Mouse (Mus musculus): ENCODE measurements around the gene Itgb4. TPM values are rescaled to one million over a fixed set of nuclear protein-coding genes. Genes with fewer than 3 reads are reported as not detected.

Gene Itgb4
- polyA plus RNA-seq (2015; fragmentation: Nextera tagmentation; extraction: Ambion mirVana): 1.8 and 2.1 TPM in 2 replicates

GRCm38 (mm10) chr11:115974309-115975082 lies at the start of gene Itgb4:
TSS of gene Itgb4 (plus strand) at chr11:115974709.
- Histone ChIP-seq H3K9me3 (ENCODE audit: control insufficient read depth, low read length) (no peaks in the 10 kb centered on the region), H3K9ac (ENCODE audit: low read depth, low read length) (peak within 1 kb of the TSS; percentile 52), H3K4me2 (ENCODE audit: low read length) (peak within 1 kb of the TSS; percentile 75), H3K27me3 (replicated peaks; ENCODE audit: control insufficient read depth, insufficient read depth, low read length) (peaks cover 29% of the 10 kb centered on the region), H3K4me3 (ENCODE audit: low read length) (peak within 1 kb of the TSS; percentile 48), H3K4me1 (ENCODE audit: control insufficient read depth, insufficient read depth, low read depth, low read length) (peaks cover 9% of the 10 kb centered on the region), H3K36me3 (ENCODE audit: control insufficient read depth, insufficient read depth, low read length) (no peaks in the 10 kb centered on the region), H3K27ac (ENCODE audit: low read depth, low read length) (peak within 1 kb of the TSS; percentile 44; the same call in 1 of the 2 replicates)
- peak; percentile 20; the same call in 1 of the 2 replicates for ATAC-seq
- 9% methylated on average over 56 of the region's 58 CpGs for WGBS

GRCm38 (mm10) chr11:115929031-115929430 lies 45.5 kb upstream of the Itgb4 start:
- Histone ChIP-seq H3K4me3 (ENCODE audit: low read length) (no peak overlapping the region), H3K4me2 (ENCODE audit: low read length) (no peak overlapping the region), H3K9ac (ENCODE audit: low read depth, low read length) (no peak overlapping the region), H3K27me3 (replicated peaks; ENCODE audit: control insufficient read depth, insufficient read depth, low read length) (no peaks in the 10 kb centered on the region), H3K27ac (ENCODE audit: low read depth, low read length) (no peak overlapping the region), H3K9me3 (ENCODE audit: control insufficient read depth, low read length) (no peaks in the 10 kb centered on the region), H3K36me3 (ENCODE audit: control insufficient read depth, insufficient read depth, low read length) (peaks cover 2% of the 10 kb centered on the region; the same call in 1 of the 2 replicates), H3K4me1 (ENCODE audit: control insufficient read depth, insufficient read depth, low read depth, low read length) (peaks cover 11% of the 10 kb centered on the region)
- ATAC-seq: no peak
- 92% methylated on average over 8 of the region's 8 CpGs for WGBS

GRCm38 (mm10) chr11:115929818-115930217 lies 44.7 kb upstream of the Itgb4 start:
- Histone ChIP-seq H3K36me3 (ENCODE audit: control insufficient read depth, insufficient read depth, low read length) (no peaks in the 10 kb centered on the region), H3K27me3 (replicated peaks; ENCODE audit: control insufficient read depth, insufficient read depth, low read length) (no peaks in the 10 kb centered on the region), H3K4me3 (ENCODE audit: low read length) (no peak overlapping the region), H3K4me1 (ENCODE audit: control insufficient read depth, insufficient read depth, low read depth, low read length) (peaks cover 18% of the 10 kb centered on the region), H3K27ac (ENCODE audit: low read depth, low read length) (no peak overlapping the region), H3K9ac (ENCODE audit: low read depth, low read length) (no peak overlapping the region), H3K4me2 (ENCODE audit: low read length) (no peak overlapping the region), H3K9me3 (ENCODE audit: control insufficient read depth, low read length) (no peaks in the 10 kb centered on the region)
- no peak for ATAC-seq
- WGBS: 76% methylated on average over 3 of the region's 3 CpGs

GRCm38 (mm10) chr11:115931235-115931634 lies 43.3 kb upstream of the Itgb4 start:
- Histone ChIP-seq H3K9me3 (ENCODE audit: control insufficient read depth, low read length) (no peaks in the 10 kb centered on the region), H3K4me3 (ENCODE audit: low read length) (no peak overlapping the region), H3K36me3 (ENCODE audit: control insufficient read depth, insufficient read depth, low read length) (no peaks in the 10 kb centered on the region), H3K9ac (ENCODE audit: low read depth, low read length) (no peak overlapping the region), H3K27ac (ENCODE audit: low read depth, low read length) (no peak overlapping the region), H3K4me2 (ENCODE audit: low read length) (no peak overlapping the region), H3K4me1 (ENCODE audit: control insufficient read depth, insufficient read depth, low read depth, low read length) (peaks cover 25% of the 10 kb centered on the region), H3K27me3 (replicated peaks; ENCODE audit: control insufficient read depth, insufficient read depth, low read length) (no peaks in the 10 kb centered on the region)
- ATAC-seq: no peak
- WGBS: 81% methylated on average over 3 of the region's 3 CpGs

- Histone ChIP-seq H3K4me1 (ENCODE audit: control insufficient read depth, insufficient read depth, low read depth, low read length) (peaks cover 25% of the 10 kb centered on the region), H3K36me3 (ENCODE audit: control insufficient read depth, insufficient read depth, low read length) (peaks cover 3% of the 10 kb centered on the region), H3K4me3 (ENCODE audit: low read length) (peak within 1 kb of the TSS; percentile 97), H3K27me3 (replicated peaks; ENCODE audit: control insufficient read depth, insufficient read depth, low read length) (no peaks in the 10 kb centered on the region), H3K4me2 (ENCODE audit: low read length) (peak within 1 kb of the TSS; percentile 94), H3K9me3 (ENCODE audit: control insufficient read depth, low read length) (no peaks in the 10 kb centered on the region), H3K27ac (ENCODE audit: low read depth, low read length) (peak within 1 kb of the TSS; percentile 67; the same call in 1 of the 2 replicates), H3K9ac (ENCODE audit: low read depth, low read length) (peak within 1 kb of the TSS; percentile 88)
- peak; percentile 100 for ATAC-seq
- WGBS: under 1% methylated on average over 28 of the region's 28 CpGs
Observed at GRCm38 (mm10) chr11:115933108-115933746, 41.3 kb upstream of the Itgb4 start, which contains the start of the genes Sap30bp and Recql5. TSS of gene Sap30bp (plus strand) at chr11:115933282. TSS of gene Recql5 (minus strand) at chr11:115933477.

- H3K4me1 ChIP-seq (ENCODE audit: control insufficient read depth, insufficient read depth, low read depth, low read length): peaks cover 25% of the 10 kb centered on the region
- no peaks in the 10 kb centered on the region for H3K27me3 ChIP-seq (replicated peaks; ENCODE audit: control insufficient read depth, insufficient read depth, low read length)
- peak overlapping the region; percentile 67; the same call in 1 of the 2 replicates for H3K27ac ChIP-seq (ENCODE audit: low read depth, low read length)
- under 1% methylated on average over 16 of the region's 16 CpGs for WGBS
- peak overlapping the region; percentile 97 for H3K4me3 ChIP-seq (ENCODE audit: low read length)
- peak; percentile 77 for ATAC-seq
- H3K9me3 ChIP-seq (ENCODE audit: control insufficient read depth, low read length): no peaks in the 10 kb centered on the region
- H3K4me2 ChIP-seq (ENCODE audit: low read length): peak overlapping the region; percentile 94
- peak overlapping the region; percentile 88 for H3K9ac ChIP-seq (ENCODE audit: low read depth, low read length)
- peaks cover 4% of the 10 kb centered on the region for H3K36me3 ChIP-seq (ENCODE audit: control insufficient read depth, insufficient read depth, low read length)
Observed at GRCm38 (mm10) chr11:115933747-115934110, 40.8 kb upstream of the Itgb4 start.

GRCm38 (mm10) chr11:115939690-115940329 lies 34.7 kb upstream of the Itgb4 start:
- H3K36me3 ChIP-seq (ENCODE audit: control insufficient read depth, insufficient read depth, low read length): peaks cover 17% of the 10 kb centered on the region
- no peak overlapping the region for H3K4me3 ChIP-seq (ENCODE audit: low read length)
- H3K4me1 ChIP-seq (ENCODE audit: control insufficient read depth, insufficient read depth, low read depth, low read length): peaks cover 7% of the 10 kb centered on the region
- 41% methylated on average over 6 of the region's 6 CpGs for WGBS
- H3K9me3 ChIP-seq (ENCODE audit: control insufficient read depth, low read length): no peaks in the 10 kb centered on the region
- H3K27me3 ChIP-seq (replicated peaks; ENCODE audit: control insufficient read depth, insufficient read depth, low read length): no peaks in the 10 kb centered on the region
- H3K27ac ChIP-seq (ENCODE audit: low read depth, low read length): no peak overlapping the region
- H3K4me2 ChIP-seq (ENCODE audit: low read length): no peak overlapping the region
- ATAC-seq: no peak
- no peak overlapping the region for H3K9ac ChIP-seq (ENCODE audit: low read depth, low read length)

- peaks cover 22% of the 10 kb centered on the region for H3K36me3 ChIP-seq (ENCODE audit: control insufficient read depth, insufficient read depth, low read length)
- H3K27me3 ChIP-seq (replicated peaks; ENCODE audit: control insufficient read depth, insufficient read depth, low read length): no peaks in the 10 kb centered on the region
- H3K27ac ChIP-seq (ENCODE audit: low read depth, low read length): no peak overlapping the region
- 88% methylated on average over 7 of the region's 7 CpGs for WGBS
- no peaks in the 10 kb centered on the region for H3K4me1 ChIP-seq (ENCODE audit: control insufficient read depth, insufficient read depth, low read depth, low read length)
- no peak overlapping the region for H3K4me2 ChIP-seq (ENCODE audit: low read length)
- no peak overlapping the region for H3K9ac ChIP-seq (ENCODE audit: low read depth, low read length)
- H3K4me3 ChIP-seq (ENCODE audit: low read length): no peak overlapping the region
- H3K9me3 ChIP-seq (ENCODE audit: control insufficient read depth, low read length): no peaks in the 10 kb centered on the region
- ATAC-seq: no peak
Observed at GRCm38 (mm10) chr11:115941980-115942379, 32.5 kb upstream of the Itgb4 start.

GRCm38 (mm10) chr11:115945247-115945646 lies 29.3 kb upstream of the Itgb4 start:
- 93% methylated on average over 8 of the region's 8 CpGs for WGBS
- H3K4me1 ChIP-seq (ENCODE audit: control insufficient read depth, insufficient read depth, low read depth, low read length): no peaks in the 10 kb centered on the region; the same call in 1 of the 2 replicates
- no peak overlapping the region for H3K4me3 ChIP-seq (ENCODE audit: low read length)
- no peak overlapping the region for H3K4me2 ChIP-seq (ENCODE audit: low read length)
- ATAC-seq: no peak
- H3K9me3 ChIP-seq (ENCODE audit: control insufficient read depth, low read length): no peaks in the 10 kb centered on the region
- H3K27ac ChIP-seq (ENCODE audit: low read depth, low read length): no peak overlapping the region
- H3K27me3 ChIP-seq (replicated peaks; ENCODE audit: control insufficient read depth, insufficient read depth, low read length): no peaks in the 10 kb centered on the region
- peaks cover 18% of the 10 kb centered on the region for H3K36me3 ChIP-seq (ENCODE audit: control insufficient read depth, insufficient read depth, low read length)
- H3K9ac ChIP-seq (ENCODE audit: low read depth, low read length): no peak overlapping the region
